Mouse (Mus musculus): Measurements from ENCODE around the gene Zdhhc1. TPM values are rescaled to one million over a fixed set of nuclear protein-coding genes. Genes with fewer than 3 reads are reported as not detected.

Gene Zdhhc1
- polyA plus RNA-seq, 1 experiment: 133 TPM

DNA sequence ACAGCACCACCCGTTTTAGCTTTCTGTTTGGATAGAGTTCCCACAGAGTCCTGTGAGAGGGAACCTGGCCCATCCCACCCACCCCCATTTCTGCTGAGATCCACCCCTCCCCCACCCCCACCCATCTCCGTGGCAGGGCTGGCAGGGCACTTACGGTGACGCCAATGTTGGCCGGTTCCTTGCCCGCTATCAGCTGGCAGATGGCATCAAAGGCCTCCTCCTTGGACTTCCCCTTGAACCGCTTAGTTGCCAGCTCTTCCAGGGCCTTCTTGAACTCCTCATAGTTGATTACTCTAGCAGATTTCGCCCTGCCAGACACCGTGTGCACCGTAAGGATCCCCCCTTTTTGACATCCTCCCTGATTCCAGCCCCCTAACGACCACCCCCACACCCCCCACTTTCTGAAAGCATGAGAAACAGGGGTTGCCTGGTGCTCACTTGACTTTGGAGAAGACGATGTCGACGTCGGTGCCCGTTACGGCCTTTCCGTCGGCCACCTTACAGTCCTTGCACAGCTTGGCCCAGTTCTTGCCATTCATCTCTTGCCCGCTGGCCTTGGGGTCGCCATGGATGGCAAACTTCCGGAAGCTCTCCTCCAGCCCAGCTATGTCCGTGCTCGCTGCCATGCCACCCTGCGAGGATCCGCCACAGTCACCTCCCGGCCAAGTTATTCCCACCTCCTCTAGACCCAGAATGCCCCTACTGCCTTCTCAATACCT is 28.5 kb downstream of the Zdhhc1 start:
- WGBS: 89% methylated on average over 27 of the region's 27 CpGs
- DNase-seq: no peak
- no peak overlapping the region for H3K4me3 ChIP-seq (replicated peaks; ENCODE audit: extremely low read depth, low read depth, low read length)
- TF ChIP-seq CTCF (IDR thresholded peaks at IDR 0.05; ENCODE audit: insufficient read depth, low read length) (no peak), POLR2A (IDR thresholded peaks at IDR 0.05; ENCODE audit: borderline replicate concordance, extremely low read depth, low read depth, low read length) (no peak)
- peaks cover 19% of the 10 kb centered on the region for H3K4me1 ChIP-seq (ENCODE audit: control insufficient read depth, insufficient read depth, low read length)

- no peak for DNase-seq
- WGBS: 94% methylated on average over 10 of the region's 10 CpGs
- Histone ChIP-seq H3K4me1 (ENCODE audit: control insufficient read depth, insufficient read depth, low read length) (peaks cover 19% of the 10 kb centered on the region), H3K4me3 (replicated peaks; ENCODE audit: extremely low read depth, low read depth, low read length) (no peak overlapping the region)
- TF ChIP-seq POLR2A (IDR thresholded peaks at IDR 0.05; ENCODE audit: borderline replicate concordance, extremely low read depth, low read depth, low read length) (0 out of 2 replicates have a peak, but pooled peaks have one; percentile 3), CTCF (IDR thresholded peaks at IDR 0.05; ENCODE audit: insufficient read depth, low read length) (no peak)
Observed at GRCm38 (mm10) chr8:105467396-105467985, 29.2 kb downstream of the Zdhhc1 start.

GRCm38 (mm10) chr8:105466700-105467291 is 29.9 kb downstream of the Zdhhc1 start:
- no peak for DNase-seq
- H3K4me1 ChIP-seq (ENCODE audit: control insufficient read depth, insufficient read depth, low read length): peaks cover 19% of the 10 kb centered on the region
- H3K4me3 ChIP-seq (replicated peaks; ENCODE audit: extremely low read depth, low read depth, low read length): no peak overlapping the region
- TF ChIP-seq CTCF (IDR thresholded peaks at IDR 0.05; ENCODE audit: insufficient read depth, low read length): no peak
- peak; percentile 10; the same call in 1 of the 2 replicates for TF ChIP-seq POLR2A (IDR thresholded peaks at IDR 0.05; ENCODE audit: borderline replicate concordance, extremely low read depth, low read depth, low read length)
- WGBS: 49% methylated on average over 7 of the region's 7 CpGs

DNA sequence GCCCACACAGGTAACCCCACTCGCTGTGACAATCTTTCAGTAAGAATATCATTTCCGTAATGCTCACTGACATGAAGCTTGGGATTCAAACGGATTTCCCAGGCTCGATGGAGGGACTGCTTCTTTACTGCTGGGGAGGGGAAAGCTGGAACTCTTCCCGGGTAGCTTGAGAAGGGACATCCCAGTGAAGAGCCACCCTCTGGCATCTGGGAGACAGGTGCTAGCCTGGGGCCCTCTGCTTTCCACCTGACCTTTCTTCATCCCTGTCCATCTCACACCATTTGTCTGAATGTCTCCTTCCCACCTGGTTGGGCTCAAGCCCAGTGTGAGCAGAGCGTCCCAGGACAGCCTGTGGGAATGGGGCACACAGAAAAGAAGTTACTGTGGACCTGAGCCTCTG is 30.5 kb downstream of the Zdhhc1 start:
- DNase-seq: no peak
- TF ChIP-seq POLR2A (IDR thresholded peaks at IDR 0.05; ENCODE audit: borderline replicate concordance, extremely low read depth, low read depth, low read length): no peak
- no peak for TF ChIP-seq CTCF (IDR thresholded peaks at IDR 0.05; ENCODE audit: insufficient read depth, low read length)
- 75% methylated on average over 6 of the region's 6 CpGs for WGBS
- Histone ChIP-seq H3K4me1 (ENCODE audit: control insufficient read depth, insufficient read depth, low read length) (peaks cover 16% of the 10 kb centered on the region), H3K4me3 (replicated peaks; ENCODE audit: extremely low read depth, low read depth, low read length) (no peak overlapping the region)

DNA sequence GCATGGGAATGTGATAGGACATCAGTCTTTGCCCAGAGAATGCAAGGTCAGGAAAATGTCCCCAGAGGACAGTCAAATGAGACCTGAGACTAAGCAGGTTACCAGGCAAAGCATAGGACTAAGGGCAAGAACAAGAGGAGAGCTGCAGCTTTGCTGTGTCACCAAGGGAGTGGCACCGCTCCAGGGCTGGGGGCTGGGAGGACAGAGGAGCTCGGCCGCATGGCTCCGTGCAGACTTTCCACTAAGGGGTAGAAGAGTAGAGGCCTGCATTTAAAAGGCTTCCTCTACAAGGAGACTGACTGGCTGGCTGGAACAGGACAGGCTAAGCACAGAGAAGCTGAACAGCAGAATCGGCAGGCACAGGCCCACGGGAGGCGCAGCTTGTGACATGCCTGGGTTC is 32.1 kb downstream of the Zdhhc1 start:
- Histone ChIP-seq H3K4me3 (replicated peaks; ENCODE audit: extremely low read depth, low read depth, low read length) (no peak overlapping the region), H3K4me1 (ENCODE audit: control insufficient read depth, insufficient read depth, low read length) (peaks cover 7% of the 10 kb centered on the region; the same call in 1 of the 2 replicates)
- DNase-seq: no peak
- TF ChIP-seq CTCF (IDR thresholded peaks at IDR 0.05; ENCODE audit: insufficient read depth, low read length) (no peak), POLR2A (IDR thresholded peaks at IDR 0.05; ENCODE audit: borderline replicate concordance, extremely low read depth, low read depth, low read length) (no peak)
- 63% methylated on average over 7 of the region's 7 CpGs for WGBS

DNA sequence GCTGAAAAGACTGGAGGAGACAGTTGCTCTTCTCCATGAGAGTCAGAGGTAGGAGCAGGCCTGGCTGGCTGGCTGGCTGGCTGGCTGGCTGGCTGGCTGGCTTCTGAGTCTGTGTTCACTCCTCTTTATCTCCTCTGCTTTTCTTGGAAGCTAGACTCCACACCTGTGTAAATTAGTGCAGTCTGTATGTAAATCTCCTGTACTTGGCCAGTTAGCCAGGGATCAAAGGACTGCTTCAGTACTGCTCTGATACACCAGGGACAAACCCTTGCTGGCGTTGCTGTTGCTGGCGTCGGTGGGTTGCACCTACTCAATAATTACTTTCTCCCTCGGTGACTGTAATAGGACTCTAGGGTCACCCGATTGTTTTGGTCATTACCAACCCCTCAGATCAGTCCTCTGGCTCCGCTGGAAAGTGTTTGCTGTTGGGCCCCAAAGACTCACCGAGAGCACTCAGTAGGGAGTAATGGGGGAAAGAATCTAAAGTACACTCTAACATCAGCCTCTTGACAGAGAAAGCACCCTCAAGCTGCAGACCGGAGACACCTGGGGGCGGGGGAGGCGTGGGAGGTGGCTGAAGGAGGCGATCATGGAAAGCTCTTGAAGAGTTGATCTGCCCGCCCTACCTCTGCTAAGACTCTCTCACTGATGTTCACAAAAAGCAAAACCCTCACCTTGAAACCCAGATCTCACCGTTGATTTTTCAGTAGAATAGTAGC is 35.5 kb downstream of the Zdhhc1 start:
- TF ChIP-seq POLR2A (IDR thresholded peaks at IDR 0.05; ENCODE audit: borderline replicate concordance, extremely low read depth, low read depth, low read length): no peak
- no peak for TF ChIP-seq CTCF (IDR thresholded peaks at IDR 0.05; ENCODE audit: insufficient read depth, low read length)

GRCm38 (mm10) chr8:105455218-105455617 is 41.5 kb downstream of the Zdhhc1 start:
- no peak for DNase-seq
- peaks cover 4% of the 10 kb centered on the region for H3K4me1 ChIP-seq (ENCODE audit: control insufficient read depth, insufficient read depth, low read length)
- 48% methylated on average over 10 of the region's 10 CpGs for WGBS
- TF ChIP-seq CTCF (IDR thresholded peaks at IDR 0.05; ENCODE audit: insufficient read depth, low read length) (no peak), POLR2A (IDR thresholded peaks at IDR 0.05; ENCODE audit: borderline replicate concordance, extremely low read depth, low read depth, low read length) (no peak)
- H3K4me3 ChIP-seq (replicated peaks; ENCODE audit: extremely low read depth, low read depth, low read length): no peak overlapping the region

More for the DNA sequence above, 35.5 kb downstream of the Zdhhc1 start:
- Histone ChIP-seq H3K4me1 (ENCODE audit: control insufficient read depth, insufficient read depth, low read length) (no peaks in the 10 kb centered on the region), H3K4me3 (replicated peaks; ENCODE audit: extremely low read depth, low read depth, low read length) (no peak overlapping the region)
- DNase-seq: peak; percentile 48
- WGBS: 54% methylated on average over 13 of the region's 13 CpGs

GRCm38 (mm10) chr8:105454088-105454487 is 42.6 kb downstream of the Zdhhc1 start:
- Histone ChIP-seq H3K4me1 (ENCODE audit: control insufficient read depth, insufficient read depth, low read length) (peaks cover 4% of the 10 kb centered on the region), H3K4me3 (replicated peaks; ENCODE audit: extremely low read depth, low read depth, low read length) (no peak overlapping the region)
- WGBS: 41% methylated on average over 5 of the region's 5 CpGs
- no peak for DNase-seq
- TF ChIP-seq POLR2A (IDR thresholded peaks at IDR 0.05; ENCODE audit: borderline replicate concordance, extremely low read depth, low read depth, low read length) (no peak), CTCF (IDR thresholded peaks at IDR 0.05; ENCODE audit: insufficient read depth, low read length) (no peak)

GRCm38 (mm10) chr8:105453296-105453695 is 43.4 kb downstream of the Zdhhc1 start:
- H3K4me1 ChIP-seq (ENCODE audit: control insufficient read depth, insufficient read depth, low read length): peaks cover 4% of the 10 kb centered on the region
- TF ChIP-seq POLR2A (IDR thresholded peaks at IDR 0.05; ENCODE audit: borderline replicate concordance, extremely low read depth, low read depth, low read length): no peak
- TF ChIP-seq CTCF (IDR thresholded peaks at IDR 0.05; ENCODE audit: insufficient read depth, low read length): no peak
- no peak overlapping the region for H3K4me3 ChIP-seq (replicated peaks; ENCODE audit: extremely low read depth, low read depth, low read length)
- 41% methylated on average over 5 of the region's 5 CpGs for WGBS
- DNase-seq: no peak

Data from lung, adult 2 months (tissue).